Mouse (Mus musculus) forebrain, embryonic 16.5 days (tissue): Measurements from ENCODE around the gene Cnn3. TPM values are rescaled to one million over a fixed set of nuclear protein-coding genes. Genes with fewer than 3 reads are reported as not detected.
A peak's percentile ranks its signal among the peaks of the same experiment; 100 is the strongest.

ENCODE experiments used
- ATAC-seq: fragments of 200-750 bp; cut with Nextera tagmentation; 2 replicates; pipeline ENCODE4 v1.8.0; 2017; ENCODE audit warnings: mild to moderate bottlenecking, moderate library complexity
- H3K27ac ChIP-seq: fragments of 300-500 bp; sonication (generic); 2 replicates; pipeline ENCODE4 v1.5.1; 2014; ENCODE audit warnings: low read length, control low read depth
- H3K27me3 ChIP-seq: fragments of 300-500 bp; sonication (generic); replicated peaks from 2 replicates; pipeline ENCODE4 v1.6.1; 2014; ENCODE audit warnings: low read length; ENCODE audit not compliant: control insufficient read depth, insufficient read depth
- H3K36me3 ChIP-seq: fragments of 300-500 bp; sonication (generic); 2 replicates; pipeline ENCODE4 v1.6.1; 2014; ENCODE audit not compliant: control insufficient read depth, insufficient read depth
- H3K4me1 ChIP-seq: fragments of 300-500 bp; sonication (generic); replicated peaks from 2 replicates; pipeline ENCODE4 v1.6.1; 2014; ENCODE audit warnings: low read length; ENCODE audit not compliant: control insufficient read depth, insufficient read depth
- H3K4me2 ChIP-seq: fragments of 300-500 bp; sonication (generic); 2 replicates; pipeline ENCODE4 v1.6.1; 2014; ENCODE audit warnings: mild to moderate bottlenecking, low read length, control low read depth
- H3K4me3 ChIP-seq: fragments of 300-500 bp; sonication (generic); replicated peaks from 2 replicates; pipeline ENCODE4 v1.5.1; 2014; ENCODE audit warnings: mild to moderate bottlenecking, low read length, control low read depth
- H3K9ac ChIP-seq: fragments of 300-500 bp; sonication (generic); replicated peaks from 2 replicates; pipeline ENCODE4 v1.6.1; 2014; ENCODE audit warnings: low read depth, low read length, control low read depth
- H3K9me3 ChIP-seq: fragments of 300-500 bp; sonication (generic); 2 replicates; pipeline ENCODE4 v1.6.1; 2016; ENCODE audit warnings: low read length; ENCODE audit not compliant: control insufficient read depth
- WGBS: fragments of 180-500 bp; shearing (Covaris S2); extraction: QIAGEN DNeasy Blood & Tissue Kit; methylation state at CpG from one replicate; pipeline ENCODE4 v1.1.7; 2014; 5-methylcytosine and 5-hydroxymethylcytosine counted together
- polyA plus RNA-seq: library from polyadenylated mRNA; unstranded; fragments of >200 nt; fragmentation: Nextera tagmentation; extraction: Ambion mirVana; gene quantifications from 2 replicates; pipeline ENCODE4 v1.2.1, GENCODE M21; 2015

The Cnn3 gene
- polyA plus RNA-seq, 1 experiment from 2014 or later, result 554 TPM

GRCm38 (mm10) chr3:121458545-121459492 is 32.5 kb downstream of the Cnn3 start:
- Histone ChIP-seq H3K27ac (no peak overlapping the region), H3K27me3 (no peaks in the 10 kb centered on the region), H3K9me3 (no peaks in the 10 kb centered on the region), H3K4me3 (no peak overlapping the region), H3K4me1 (no peaks in the 10 kb centered on the region), H3K36me3 (peaks cover 33% of the 10 kb centered on the region), H3K4me2 (no peak overlapping the region), H3K9ac (no peak overlapping the region)
- ATAC-seq, result no peak
- 84% methylated on average over 14 of the region's 14 CpGs for WGBS

GRCm38 (mm10) chr3:121460473-121461193 is 34.3 kb downstream of the Cnn3 start:
- no peak overlapping the region for H3K4me2 ChIP-seq
- H3K4me3 ChIP-seq, result no peak overlapping the region
- peaks cover 24% of the 10 kb centered on the region for H3K36me3 ChIP-seq
- H3K27me3 ChIP-seq, result no peaks in the 10 kb centered on the region
- ATAC-seq, result no peak
- H3K9me3 ChIP-seq, result no peaks in the 10 kb centered on the region
- no peak overlapping the region for H3K27ac ChIP-seq
- no peak overlapping the region for H3K9ac ChIP-seq
- H3K4me1 ChIP-seq, result peaks cover 8% of the 10 kb centered on the region
- WGBS, result 89% methylated on average over 16 of the region's 16 CpGs

GRCm38 (mm10) chr3:121461477-121461876 is 35.2 kb downstream of the Cnn3 start:
- Histone ChIP-seq H3K9ac (no peak overlapping the region), H3K27me3 (no peaks in the 10 kb centered on the region), H3K36me3 (peaks cover 17% of the 10 kb centered on the region), H3K4me3 (no peak overlapping the region), H3K4me1 (peaks cover 8% of the 10 kb centered on the region), H3K4me2 (no peak overlapping the region), H3K27ac (no peak overlapping the region), H3K9me3 (no peaks in the 10 kb centered on the region)
- 93% methylated on average over 13 of the region's 13 CpGs for WGBS
- no peak for ATAC-seq

GRCm38 (mm10) chr3:121462782-121463181 is 36.5 kb downstream of the Cnn3 start:
- no peak overlapping the region for H3K27ac ChIP-seq
- no peaks in the 10 kb centered on the region for H3K27me3 ChIP-seq
- no peak for ATAC-seq
- no peak overlapping the region for H3K4me3 ChIP-seq
- H3K36me3 ChIP-seq, result peaks cover 15% of the 10 kb centered on the region
- H3K4me1 ChIP-seq, result peaks cover 8% of the 10 kb centered on the region
- H3K4me2 ChIP-seq, result no peak overlapping the region
- no peaks in the 10 kb centered on the region for H3K9me3 ChIP-seq
- 88% methylated on average over 3 of the region's 3 CpGs for WGBS
- H3K9ac ChIP-seq, result no peak overlapping the region

- Histone ChIP-seq H3K36me3 (peaks cover 5% of the 10 kb centered on the region; the same call in 1 of the 2 replicates), H3K4me3 (no peak overlapping the region), H3K9ac (no peak overlapping the region), H3K9me3 (no peaks in the 10 kb centered on the region), H3K4me1 (peaks cover 18% of the 10 kb centered on the region), H3K27ac (peak overlapping the region; percentile 31; the same call in 1 of the 2 replicates), H3K4me2 (no peak overlapping the region), H3K27me3 (no peaks in the 10 kb centered on the region)
- 0 out of 2 replicates have a peak, but pooled peaks have one; percentile 24 for ATAC-seq
- WGBS, result 20% methylated on average over 7 of the region's 7 CpGs
These were observed 38.5 kb downstream of the Cnn3 start for GRCm38 (mm10) chr3:121464733-121465305.

GRCm38 (mm10) chr3:121465795-121466194 is 39.5 kb downstream of the Cnn3 start:
- H3K27me3 ChIP-seq, result no peaks in the 10 kb centered on the region
- peaks cover under 1% of the 10 kb centered on the region; the same call in 1 of the 2 replicates for H3K36me3 ChIP-seq
- ATAC-seq, result peak; percentile 11; the same call in 1 of the 2 replicates
- 74% methylated on average over 10 of the region's 10 CpGs for WGBS
- no peaks in the 10 kb centered on the region for H3K9me3 ChIP-seq
- no peak overlapping the region for H3K27ac ChIP-seq
- H3K4me1 ChIP-seq, result peaks cover 18% of the 10 kb centered on the region
- H3K4me3 ChIP-seq, result no peak overlapping the region
- H3K4me2 ChIP-seq, result no peak overlapping the region
- no peak overlapping the region for H3K9ac ChIP-seq

- Histone ChIP-seq H3K4me1 (peaks cover 18% of the 10 kb centered on the region), H3K9me3 (no peaks in the 10 kb centered on the region), H3K27me3 (no peaks in the 10 kb centered on the region), H3K27ac (no peak overlapping the region), H3K4me2 (no peak overlapping the region), H3K4me3 (no peak overlapping the region), H3K9ac (no peak overlapping the region), H3K36me3 (no peaks in the 10 kb centered on the region)
- no peak for ATAC-seq
- 93% methylated on average over 10 of the region's 10 CpGs for WGBS
These were observed 40.8 kb downstream of the Cnn3 start for GRCm38 (mm10) chr3:121467094-121467552.

GRCm38 (mm10) chr3:121468136-121468535 is 41.8 kb downstream of the Cnn3 start:
- ATAC-seq, result no peak
- H3K27me3 ChIP-seq, result no peaks in the 10 kb centered on the region
- no peaks in the 10 kb centered on the region for H3K36me3 ChIP-seq
- H3K9me3 ChIP-seq, result no peaks in the 10 kb centered on the region
- H3K9ac ChIP-seq, result no peak overlapping the region
- H3K4me1 ChIP-seq, result peaks cover 18% of the 10 kb centered on the region
- 18% methylated on average over 1 of the region's 2 CpGs for WGBS
- H3K4me3 ChIP-seq, result no peak overlapping the region
- no peak overlapping the region for H3K27ac ChIP-seq
- H3K4me2 ChIP-seq, result no peak overlapping the region
